Mouse (Mus musculus): ENCODE results near the gene Myh6. TPM values are rescaled to one million over a fixed set of nuclear protein-coding genes. Genes with fewer than 3 reads are reported as not detected.

Gene Myh6
- polyA plus RNA-seq, 1 experiment from 2014 or later = 2.3 TPM

GRCm38 (mm10) chr14:54912886-54913285 is 53.8 kb downstream of the Myh6 start, which contains the start of gene Slc22a17:
Slc22a17 (minus strand) TSS chr14:54913132.
- Histone ChIP-seq H3K27me3 (ENCODE audit: low read depth, poor library complexity, severe bottlenecking) (0 out of 2 replicates have a peak, but pooled peaks cover 5% of the 10 kb centered on the region), H3K9me3 (replicated peaks) (no peaks in the 10 kb centered on the region), H3K4me3 (peak within 1 kb of the TSS; percentile 95), H3K36me3 (peaks cover 61% of the 10 kb centered on the region), H3K4me1 (peaks cover 26% of the 10 kb centered on the region), H3K27ac (peak within 1 kb of the TSS; percentile 95)
- WGBS = under 1% methylated on average over 28 of the region's 28 CpGs
- DNase-seq (ENCODE audit: low spot score) = peak; percentile 82

- WGBS = 3% methylated on average over 67 of the region's 69 CpGs
- Histone ChIP-seq H3K27me3 (ENCODE audit: low read depth, poor library complexity, severe bottlenecking) (0 out of 2 replicates have a peak, but pooled peaks cover 5% of the 10 kb centered on the region), H3K27ac (peak overlapping the region; percentile 95), H3K36me3 (peaks cover 61% of the 10 kb centered on the region), H3K4me3 (peak overlapping the region; percentile 95), H3K4me1 (peaks cover 26% of the 10 kb centered on the region), H3K9me3 (replicated peaks) (no peaks in the 10 kb centered on the region)
- DNase-seq (ENCODE audit: low spot score) = peak; percentile 63
Observed at GRCm38 (mm10) chr14:54912109-54912850, 54.4 kb downstream of the Myh6 start.

GRCm38 (mm10) chr14:54908682-54909081 is 58.0 kb downstream of the Myh6 start:
- H3K9me3 ChIP-seq (replicated peaks) = no peaks in the 10 kb centered on the region
- H3K4me3 ChIP-seq = no peak overlapping the region
- peaks cover 25% of the 10 kb centered on the region for H3K4me1 ChIP-seq
- no peak overlapping the region for H3K27ac ChIP-seq
- peaks cover 65% of the 10 kb centered on the region for H3K36me3 ChIP-seq
- WGBS = 78% methylated on average over 7 of the region's 7 CpGs
- H3K27me3 ChIP-seq (ENCODE audit: low read depth, poor library complexity, severe bottlenecking) = 0 out of 2 replicates have a peak, but pooled peaks cover 5% of the 10 kb centered on the region
- no peak for DNase-seq (ENCODE audit: low spot score)

GRCm38 (mm10) chr14:54903641-54904040 is 63.1 kb downstream of the Myh6 start:
- 90% methylated on average over 4 of the region's 4 CpGs for WGBS
- no peaks in the 10 kb centered on the region for H3K9me3 ChIP-seq (replicated peaks)
- peaks cover 46% of the 10 kb centered on the region for H3K36me3 ChIP-seq
- peaks cover under 1% of the 10 kb centered on the region; the same call in 1 of the 2 replicates for H3K4me1 ChIP-seq
- no peaks in the 10 kb centered on the region for H3K27me3 ChIP-seq (ENCODE audit: low read depth, poor library complexity, severe bottlenecking)
- H3K4me3 ChIP-seq = no peak overlapping the region
- DNase-seq (ENCODE audit: low spot score) = no peak
- H3K27ac ChIP-seq = no peak overlapping the region

GRCm38 (mm10) chr14:54900383-54900782 is 66.3 kb downstream of the Myh6 start:
- peaks cover 49% of the 10 kb centered on the region for H3K36me3 ChIP-seq
- no peaks in the 10 kb centered on the region for H3K9me3 ChIP-seq (replicated peaks)
- WGBS = 3% methylated on average over 3 of the region's 3 CpGs
- H3K4me3 ChIP-seq = no peak overlapping the region
- peaks cover 3% of the 10 kb centered on the region for H3K4me1 ChIP-seq
- H3K27ac ChIP-seq = no peak overlapping the region
- peak; percentile 63 for DNase-seq (ENCODE audit: low spot score)
- H3K27me3 ChIP-seq (ENCODE audit: low read depth, poor library complexity, severe bottlenecking) = no peaks in the 10 kb centered on the region

- Histone ChIP-seq H3K9me3 (replicated peaks) (no peaks in the 10 kb centered on the region), H3K27ac (no peak overlapping the region), H3K4me1 (peaks cover 12% of the 10 kb centered on the region), H3K27me3 (ENCODE audit: low read depth, poor library complexity, severe bottlenecking) (no peaks in the 10 kb centered on the region), H3K4me3 (no peak overlapping the region), H3K36me3 (peaks cover 42% of the 10 kb centered on the region)
- DNase-seq (ENCODE audit: low spot score) = no peak
- WGBS = 68% methylated on average over 2 of the region's 2 CpGs
Observed at GRCm38 (mm10) chr14:54897445-54897844, 69.3 kb downstream of the Myh6 start.

- H3K4me1 ChIP-seq = peaks cover 12% of the 10 kb centered on the region
- H3K4me3 ChIP-seq = peak overlapping the region; percentile 98
- peak; percentile 78 for DNase-seq (ENCODE audit: low spot score)
- under 1% methylated on average over 54 of the region's 54 CpGs for WGBS
- no peaks in the 10 kb centered on the region for H3K9me3 ChIP-seq (replicated peaks)
- no peaks in the 10 kb centered on the region for H3K27me3 ChIP-seq (ENCODE audit: low read depth, poor library complexity, severe bottlenecking)
- H3K36me3 ChIP-seq = peaks cover 40% of the 10 kb centered on the region
- H3K27ac ChIP-seq = peak overlapping the region; percentile 100
Observed at GRCm38 (mm10) chr14:54894296-54895151, 72.2 kb downstream of the Myh6 start.

GRCm38 (mm10) chr14:54893651-54894181 is 73.0 kb downstream of the Myh6 start:
- no peaks in the 10 kb centered on the region for H3K27me3 ChIP-seq (ENCODE audit: low read depth, poor library complexity, severe bottlenecking)
- WGBS = under 1% methylated on average over 38 of the region's 38 CpGs
- H3K27ac ChIP-seq = peak overlapping the region; percentile 100
- peak overlapping the region; percentile 98 for H3K4me3 ChIP-seq
- peak; percentile 92 for DNase-seq (ENCODE audit: low spot score)
- H3K36me3 ChIP-seq = peaks cover 34% of the 10 kb centered on the region
- H3K4me1 ChIP-seq = peaks cover 12% of the 10 kb centered on the region
- H3K9me3 ChIP-seq (replicated peaks) = no peaks in the 10 kb centered on the region

GRCm38 (mm10) chr14:54892200-54892599 is 74.5 kb downstream of the Myh6 start, which contains the start of gene Pabpn1:
Pabpn1 (plus strand) TSS chr14:54892500.
- H3K4me3 ChIP-seq = peak within 1 kb of the TSS; percentile 98
- no peaks in the 10 kb centered on the region for H3K27me3 ChIP-seq (ENCODE audit: low read depth, poor library complexity, severe bottlenecking)
- H3K36me3 ChIP-seq = peaks cover 19% of the 10 kb centered on the region
- no peaks in the 10 kb centered on the region for H3K9me3 ChIP-seq (replicated peaks)
- peaks cover 12% of the 10 kb centered on the region for H3K4me1 ChIP-seq
- DNase-seq (ENCODE audit: low spot score) = no peak
- 96% methylated on average over 3 of the region's 3 CpGs for WGBS
- H3K27ac ChIP-seq = peak within 1 kb of the TSS; percentile 100

MicroRNAs within 50 kb of the gene (microRNA counts, 519-probe panel; counts per million panel counts)
- microRNA mmu-miR-208a (684 counts per million, percentile 72 among the panel's probes with 10 or more counts), microRNA mmu-miR-208b (684 counts per million, percentile 72 among the panel's probes with 10 or more counts)

Small RNA genes within 50 kb of the gene (microRNA-seq; reads per million reads assigned to microRNA genes)
- gene Mir208a = 12.0 reads per million, percentile 21 among the genes with 10 or more reads in this experiment
- gene Mir208b = 40.4 reads per million, percentile 39 among the genes with 10 or more reads in this experiment

Other genes starting within 250 kb of the Myh6 start
- gene Slc7a8, start 185.0 kb downstream of the Myh6 start, polyA plus RNA-seq (2016; fragmentation: Nextera tagmentation; extraction: Ambion mirVana) = 0.50 and 0.77 TPM in 2 replicates
- gene Rnf212b, start 152.8 kb downstream of the Myh6 start, polyA plus RNA-seq (2016; fragmentation: Nextera tagmentation; extraction: Ambion mirVana) = not detected in 2 replicates
- 17.8 and 22.6 TPM in 2 replicates for gene Homez, start 96.0 kb downstream of the Myh6 start, polyA plus RNA-seq (2016; fragmentation: Nextera tagmentation; extraction: Ambion mirVana)
- 0.08 TPM in 1 of 2 replicates, not detected in the other for gene Ppp1r3e, start 89.4 kb downstream of the Myh6 start, polyA plus RNA-seq (2016; fragmentation: Nextera tagmentation; extraction: Ambion mirVana)
- gene Bcl2l2, start 83.5 kb downstream of the Myh6 start, polyA plus RNA-seq (2016; fragmentation: Nextera tagmentation; extraction: Ambion mirVana) = 1.7 and 2.2 TPM in 2 replicates
- 0.55 TPM in 1 of 2 replicates, not detected in the other for gene Gm20521, start 83.5 kb downstream of the Myh6 start, polyA plus RNA-seq (2016; fragmentation: Nextera tagmentation; extraction: Ambion mirVana)
- gene Pabpn1, start 74.4 kb downstream of the Myh6 start, polyA plus RNA-seq (2016; fragmentation: Nextera tagmentation; extraction: Ambion mirVana) = 173 and 178 TPM in 2 replicates
- gene Slc22a17, start 53.8 kb downstream of the Myh6 start, polyA plus RNA-seq (2016; fragmentation: Nextera tagmentation; extraction: Ambion mirVana) = 31.2 and 52.7 TPM in 2 replicates
- 40.2 and 53.4 TPM in 2 replicates for gene Efs, start 40.8 kb downstream of the Myh6 start, polyA plus RNA-seq (2016; fragmentation: Nextera tagmentation; extraction: Ambion mirVana)
- 0.14 TPM in 1 of 2 replicates, not detected in the other for gene Il25, start 34.2 kb downstream of the Myh6 start, polyA plus RNA-seq (2016; fragmentation: Nextera tagmentation; extraction: Ambion mirVana)
- gene Cmtm5, start 30.7 kb downstream of the Myh6 start, polyA plus RNA-seq (2016; fragmentation: Nextera tagmentation; extraction: Ambion mirVana) = 0.38 and 1.2 TPM in 2 replicates
- not detected in 2 replicates for gene Gm17428, start 10.0 kb upstream of the Myh6 start, polyA plus RNA-seq (2016; fragmentation: Nextera tagmentation; extraction: Ambion mirVana)
- 2.2 and 4.4 TPM in 2 replicates for gene Myh7, start 27.7 kb upstream of the Myh6 start, polyA plus RNA-seq (2016; fragmentation: Nextera tagmentation; extraction: Ambion mirVana)
- gene Ngdn, start 48.5 kb upstream of the Myh6 start, polyA plus RNA-seq (2016; fragmentation: Nextera tagmentation; extraction: Ambion mirVana) = 97.5 and 98.1 TPM in 2 replicates
- 4.1 and 5.6 TPM in 2 replicates for gene Zfhx2, start 125.4 kb upstream of the Myh6 start, polyA plus RNA-seq (2016; fragmentation: Nextera tagmentation; extraction: Ambion mirVana)
- gene Thtpa, start 127.9 kb upstream of the Myh6 start, polyA plus RNA-seq (2016; fragmentation: Nextera tagmentation; extraction: Ambion mirVana) = 22.0 and 25.6 TPM in 2 replicates
- 10.6 and 12.5 TPM in 2 replicates for gene Ap1g2, start 139.7 kb upstream of the Myh6 start, polyA plus RNA-seq (2016; fragmentation: Nextera tagmentation; extraction: Ambion mirVana)
- gene Jph4, start 150.0 kb upstream of the Myh6 start, polyA plus RNA-seq (2016; fragmentation: Nextera tagmentation; extraction: Ambion mirVana) = 0.03 and 0.08 TPM in 2 replicates

All from limb, embryonic 10.5 days (tissue).